Mouse (Mus musculus): ENCODE results near the gene Cenpo.

DNA sequence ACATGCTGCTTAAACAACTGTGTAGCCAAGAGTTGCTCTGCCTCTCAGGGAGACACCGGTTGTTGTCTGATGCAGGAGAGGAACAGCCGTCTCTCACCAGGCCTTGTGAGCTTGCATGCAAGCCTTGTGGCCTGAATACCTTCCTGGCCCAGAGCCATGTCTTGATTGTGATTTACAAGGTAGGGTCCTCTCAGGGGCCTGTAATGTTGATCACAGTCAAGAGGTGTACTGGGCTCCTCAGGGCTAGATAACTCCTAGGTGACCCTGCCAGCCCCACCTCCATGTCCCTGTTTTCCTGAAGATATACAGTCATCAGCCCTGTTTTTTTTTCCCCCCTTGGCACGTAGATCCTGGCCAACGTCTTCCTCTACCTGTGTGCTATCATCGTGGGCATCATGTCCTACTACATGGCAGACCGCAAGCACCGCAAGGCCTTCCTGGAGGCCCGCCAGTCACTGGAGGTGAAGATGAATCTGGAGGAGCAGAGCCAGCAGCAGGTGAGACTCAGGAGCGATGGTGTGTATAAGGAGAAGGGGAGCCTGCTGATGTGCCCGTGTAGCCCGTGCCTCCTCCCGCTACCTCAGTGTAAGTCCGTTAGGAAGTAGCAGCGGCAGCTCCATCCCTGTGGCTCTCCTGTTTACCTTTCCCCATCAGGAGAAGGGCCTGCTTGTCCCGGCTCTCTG is 60.8 kb downstream of the Cenpo start:
- TF ChIP-seq POLR2A (IDR thresholded peaks at IDR 0.05; ENCODE audit: extremely low read depth, insufficient read depth, low read length) (no peak), CTCF (IDR thresholded peaks at IDR 0.05; ENCODE audit: extremely low read depth, insufficient read depth, low read length) (no peak)
